Mouse (Mus musculus) naive thymus-derived CD4-positive, alpha-beta T cell, adult 2 months (primary cell): ENCODE results near the gene Pramef25.
"Not testable (repeated sequence)": the region's sequence is repeated elsewhere in the genome, so short reads cannot be mapped to it uniquely, and the experiment has no call there.

Experiments
- DNase-seq: peaks from one replicate; pipeline ENCODE4 v3.0.0-alpha.2; 2011; ENCODE audit warnings: low read depth

The Pramef25 gene

GRCm38 (mm10) chr4:143950916-143951315, at the start of gene Pramef25:
TSS of gene Pramef25 (minus strand) at chr4:143951016.
- not testable (repeated sequence) for DNase-seq

- DNase-seq: not testable (repeated sequence)
Measured at GRCm38 (mm10) chr4:143994269-143994668, 43.5 kb upstream of the Pramef25 start, which contains the start of gene Pramef17. TSS of gene Pramef17 (minus strand) at chr4:143994369.

GRCm38 (mm10) chr4:143988126-143988525, 37.3 kb upstream of the Pramef25 start:
- not testable (repeated sequence) for DNase-seq

- DNase-seq: not testable (repeated sequence)
Measured at GRCm38 (mm10) chr4:143987475-143987941, 36.7 kb upstream of the Pramef25 start.

- not testable (repeated sequence) for DNase-seq
Measured at GRCm38 (mm10) chr4:143985733-143986132, 34.9 kb upstream of the Pramef25 start.

GRCm38 (mm10) chr4:143985165-143985564, 34.3 kb upstream of the Pramef25 start:
- not testable (repeated sequence) for DNase-seq

GRCm38 (mm10) chr4:143983446-143983845, 32.6 kb upstream of the Pramef25 start:
- not testable (repeated sequence) for DNase-seq

GRCm38 (mm10) chr4:143966850-143967249, 16.0 kb upstream of the Pramef25 start, which contains the start of gene Gm13101:
TSS of gene Gm13101 (minus strand) at chr4:143966950.
- not testable (repeated sequence) for DNase-seq

- DNase-seq: not testable (repeated sequence)
Measured at GRCm38 (mm10) chr4:143900280-143900679, 50.5 kb downstream of the Pramef25 start, which contains the start of gene Pramef6. TSS of gene Pramef6 (minus strand) at chr4:143900380.
